Mouse (Mus musculus) kidney, embryonic 14.5 days (tissue): Measurements from ENCODE around the gene Cyp24a1. TPM values are rescaled to one million over a fixed set of nuclear protein-coding genes. Genes with fewer than 3 reads are reported as not detected.
"Not testable (repeated sequence)": the region's sequence is repeated elsewhere in the genome, so short reads cannot be mapped to it uniquely, and the experiment has no call there.

Experiments
- ATAC-seq: fragments of 200-750 bp; cut with Nextera tagmentation; 2 replicates; pipeline ENCODE4 v1.8.0; 2017; ENCODE audit warnings: moderate number of reproducible peaks, mild to moderate bottlenecking, moderate TSS enrichment, moderate library complexity; ENCODE audit not compliant: low FRiP score, low TSS enrichment
- H3K27ac ChIP-seq: fragments of 300-500 bp; sonication (generic); 2 replicates; pipeline ENCODE4 v1.5.1; 2014; ENCODE audit warnings: low read depth, mild to moderate bottlenecking, low read length, moderate library complexity, mixed read lengths
- H3K27me3 ChIP-seq: fragments of 300-500 bp; sonication (generic); 2 replicates; pipeline ENCODE4 v1.6.1; 2014; ENCODE audit warnings: mild to moderate bottlenecking, low read length; ENCODE audit not compliant: control insufficient read depth, insufficient read depth
- H3K36me3 ChIP-seq: fragments of 300-500 bp; sonication (generic); 2 replicates; pipeline ENCODE4 v1.6.1; 2014; ENCODE audit warnings: low read length, mixed read lengths; ENCODE audit not compliant: control insufficient read depth, insufficient read depth
- H3K4me1 ChIP-seq: fragments of 300-500 bp; sonication (generic); 2 replicates; pipeline ENCODE4 v1.6.1; 2014; ENCODE audit warnings: low read length, mixed read lengths; ENCODE audit not compliant: control insufficient read depth, insufficient read depth
- H3K4me2 ChIP-seq: fragments of 300-500 bp; sonication (generic); replicated peaks from 2 replicates; pipeline ENCODE4 v1.6.1; 2014; ENCODE audit warnings: low read depth, mild to moderate bottlenecking, low read length
- H3K4me3 ChIP-seq: fragments of 300-500 bp; sonication (generic); 2 replicates; pipeline ENCODE4 v1.5.1; 2014; ENCODE audit warnings: mild to moderate bottlenecking, low read length
- H3K9ac ChIP-seq: fragments of 300-500 bp; sonication (generic); 2 replicates; pipeline ENCODE4 v1.6.1; 2014; ENCODE audit warnings: low read depth, mild to moderate bottlenecking, low read length, moderate library complexity
- H3K9me3 ChIP-seq: fragments of 300-500 bp; sonication (generic); 2 replicates; pipeline ENCODE4 v1.6.1; 2016; ENCODE audit warnings: low read length; ENCODE audit not compliant: control insufficient read depth
- WGBS: fragments of 180-500 bp; shearing (Covaris S2); extraction: QIAGEN DNeasy Blood & Tissue Kit; methylation state at CpG from one replicate; pipeline ENCODE4 v1.1.7; 2014; 5-methylcytosine and 5-hydroxymethylcytosine counted together
- polyA plus RNA-seq: library from polyadenylated mRNA; unstranded; fragments of >200 nt; fragmentation: Nextera tagmentation; extraction: Ambion mirVana; gene quantifications from 2 replicates; pipeline ENCODE4 v1.2.1, GENCODE M21; 2014

Cyp24a1 gene
- polyA plus RNA-seq, 1 experiment from 2014 or later: 0.23 TPM

- 54% methylated on average over 7 of the region's 7 CpGs for WGBS
- Histone ChIP-seq H3K27ac (no peak overlapping the region), H3K27me3 (no peaks in the 10 kb centered on the region; the same call in 1 of the 2 replicates), H3K4me1 (no peaks in the 10 kb centered on the region), H3K9ac (no peak overlapping the region), H3K4me2 (no peak overlapping the region), H3K9me3 (no peaks in the 10 kb centered on the region), H3K36me3 (no peaks in the 10 kb centered on the region), H3K4me3 (no peak overlapping the region)
- no peak for ATAC-seq
Observed at GRCm38 (mm10) chr2:170461652-170462051, 35.3 kb downstream of the Cyp24a1 start.

- Histone ChIP-seq H3K4me2 (no peak overlapping the region), H3K9ac (no peak overlapping the region), H3K4me1 (no peaks in the 10 kb centered on the region), H3K27me3 (no peaks in the 10 kb centered on the region; the same call in 1 of the 2 replicates), H3K9me3 (no peaks in the 10 kb centered on the region), H3K36me3 (no peaks in the 10 kb centered on the region), H3K4me3 (no peak overlapping the region), H3K27ac (no peak overlapping the region)
- ATAC-seq: peak; percentile 62; the same call in 1 of the 2 replicates
- WGBS: 16% methylated on average over 9 of the region's 9 CpGs
Observed at GRCm38 (mm10) chr2:170459805-170460204, 37.1 kb downstream of the Cyp24a1 start.

DNA sequence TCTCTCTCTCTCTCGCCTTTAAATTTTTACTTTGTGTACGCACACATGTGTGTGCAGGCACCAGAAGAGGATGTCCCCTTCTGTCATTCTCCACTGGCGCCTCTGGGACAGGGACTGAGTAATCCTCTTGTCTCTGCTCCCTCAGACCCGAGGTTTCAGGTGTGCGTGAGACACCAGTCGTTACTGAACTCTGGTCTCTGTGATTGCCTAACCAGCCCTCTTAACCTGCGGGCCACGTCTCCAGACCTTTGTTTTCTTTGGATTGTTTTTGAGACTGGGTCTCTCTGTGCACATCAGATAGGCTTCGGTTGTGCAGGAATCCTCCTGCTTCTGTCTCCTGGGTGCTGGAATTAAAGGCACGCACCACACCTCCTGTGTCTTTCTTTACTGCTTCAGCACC is 37.8 kb downstream of the Cyp24a1 start:
- no peaks in the 10 kb centered on the region for H3K36me3 ChIP-seq
- H3K9me3 ChIP-seq: no peaks in the 10 kb centered on the region
- H3K4me3 ChIP-seq: no peak overlapping the region
- 67% methylated on average over 10 of the region's 10 CpGs for WGBS
- H3K27me3 ChIP-seq: no peaks in the 10 kb centered on the region; the same call in 1 of the 2 replicates
- no peak for ATAC-seq
- H3K4me2 ChIP-seq: no peak overlapping the region
- no peak overlapping the region for H3K9ac ChIP-seq
- no peak overlapping the region for H3K27ac ChIP-seq
- no peaks in the 10 kb centered on the region for H3K4me1 ChIP-seq

- H3K27me3 ChIP-seq, H3K4me1 ChIP-seq, H3K9ac ChIP-seq, H3K36me3 ChIP-seq, H3K4me3 ChIP-seq, H3K27ac ChIP-seq, H3K4me2 ChIP-seq, ATAC-seq, H3K9me3 ChIP-seq: not testable (repeated sequence)
- WGBS: 39% methylated on average over 3 of the region's 4 CpGs
Observed at GRCm38 (mm10) chr2:170453809-170454208, 43.1 kb downstream of the Cyp24a1 start.

- Histone ChIP-seq H3K4me2 (no peak overlapping the region), H3K27me3 (no peaks in the 10 kb centered on the region), H3K9ac (no peak overlapping the region), H3K9me3 (no peaks in the 10 kb centered on the region), H3K27ac (no peak overlapping the region), H3K4me3 (no peak overlapping the region), H3K36me3 (no peaks in the 10 kb centered on the region), H3K4me1 (no peaks in the 10 kb centered on the region)
- 0 out of 2 replicates have a peak, but pooled peaks have one; percentile 53 for ATAC-seq
- 9% methylated on average over 9 of the region's 9 CpGs for WGBS
Observed at GRCm38 (mm10) chr2:170450933-170451332, 46.0 kb downstream of the Cyp24a1 start.

GRCm38 (mm10) chr2:170447651-170448050 is 49.3 kb downstream of the Cyp24a1 start:
- 73% methylated on average over 10 of the region's 10 CpGs for WGBS
- H3K36me3 ChIP-seq: no peaks in the 10 kb centered on the region

DNA sequence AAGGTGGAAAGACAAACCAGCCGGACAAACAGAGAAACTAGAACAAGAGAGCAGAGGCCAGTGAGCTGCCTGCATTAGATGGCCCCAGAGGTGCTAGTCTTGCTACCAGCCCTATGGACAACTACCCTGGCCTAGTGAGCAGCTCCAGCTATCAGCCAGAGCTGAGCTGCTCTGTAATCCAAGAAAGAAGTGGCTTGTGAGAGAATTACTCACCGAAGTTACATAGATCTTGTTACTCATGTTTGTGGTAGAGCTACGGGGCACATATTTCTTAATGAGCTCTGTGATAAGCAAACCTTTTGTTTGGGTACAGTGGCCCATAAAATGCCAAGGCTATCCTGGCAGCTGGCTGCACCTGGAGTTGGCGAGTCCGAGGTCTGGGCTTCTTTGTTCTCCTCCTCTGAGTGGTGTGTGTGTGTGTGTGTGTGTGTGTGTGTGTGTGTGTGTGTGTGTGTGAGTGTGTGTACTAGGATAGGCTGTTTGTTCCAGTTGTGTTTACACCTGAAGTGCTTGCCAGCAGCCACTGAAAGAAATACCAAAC is 50.0 kb downstream of the Cyp24a1 start:
- no peak for ATAC-seq
- no peak overlapping the region for H3K9ac ChIP-seq
- H3K27me3 ChIP-seq: no peaks in the 10 kb centered on the region
- H3K4me3 ChIP-seq: no peak overlapping the region
- H3K9me3 ChIP-seq: no peaks in the 10 kb centered on the region
- H3K4me2 ChIP-seq: no peak overlapping the region
- no peak overlapping the region; the same call in 1 of the 2 replicates for H3K27ac ChIP-seq
- H3K36me3 ChIP-seq: no peaks in the 10 kb centered on the region
- WGBS: 46% methylated on average over 5 of the region's 5 CpGs
- no peaks in the 10 kb centered on the region for H3K4me1 ChIP-seq

More at GRCm38 (mm10) chr2:170447651-170448050, 49.3 kb downstream of the Cyp24a1 start:
- H3K4me1 ChIP-seq: no peaks in the 10 kb centered on the region
- H3K4me2 ChIP-seq: no peak overlapping the region
- no peaks in the 10 kb centered on the region for H3K9me3 ChIP-seq
- no peaks in the 10 kb centered on the region for H3K27me3 ChIP-seq
- no peak overlapping the region for H3K27ac ChIP-seq
- H3K9ac ChIP-seq: no peak overlapping the region
- H3K4me3 ChIP-seq: no peak overlapping the region
- no peak for ATAC-seq

- Histone ChIP-seq H3K4me1 (no peaks in the 10 kb centered on the region), H3K9ac (no peak overlapping the region), H3K4me2 (no peak overlapping the region), H3K27me3 (no peaks in the 10 kb centered on the region), H3K27ac (no peak overlapping the region), H3K36me3 (no peaks in the 10 kb centered on the region), H3K9me3 (no peaks in the 10 kb centered on the region), H3K4me3 (no peak overlapping the region)
- WGBS: 83% methylated on average over 5 of the region's 5 CpGs
- ATAC-seq: no peak
Observed at GRCm38 (mm10) chr2:170445861-170446260, 51.1 kb downstream of the Cyp24a1 start.

DNA sequence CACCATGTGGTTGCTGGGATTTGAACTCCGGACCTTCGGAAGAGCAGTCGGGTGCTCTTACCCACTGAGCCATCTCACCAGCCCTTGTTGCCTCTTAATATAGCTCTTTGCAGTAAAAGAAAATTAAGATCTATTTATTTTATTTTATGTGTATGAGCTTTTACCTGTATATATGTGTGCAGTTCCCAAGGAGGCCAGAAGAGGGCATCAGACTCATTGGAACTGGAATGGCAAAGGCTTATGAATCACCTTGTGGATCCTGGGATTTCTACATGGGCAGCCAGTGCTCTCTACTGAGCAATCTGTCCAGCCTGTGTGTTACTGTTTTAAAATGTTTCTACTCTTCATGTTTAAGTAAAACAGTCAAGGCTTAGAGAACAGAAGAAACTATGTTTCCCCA is 54.4 kb downstream of the Cyp24a1 start:
- H3K36me3 ChIP-seq: no peaks in the 10 kb centered on the region
- H3K4me3 ChIP-seq: no peak overlapping the region
- no peak overlapping the region for H3K4me2 ChIP-seq
- ATAC-seq: no peak
- no peaks in the 10 kb centered on the region for H3K27me3 ChIP-seq
- H3K9ac ChIP-seq: no peak overlapping the region
- no peaks in the 10 kb centered on the region for H3K4me1 ChIP-seq
- H3K9me3 ChIP-seq: no peaks in the 10 kb centered on the region
- no peak overlapping the region for H3K27ac ChIP-seq
- 64% methylated on average over 3 of the region's 3 CpGs for WGBS
